Mouse (Mus musculus): ENCODE measurements around the gene Spag6l. TPM values are rescaled to one million over a fixed set of nuclear protein-coding genes. Genes with fewer than 3 reads are reported as not detected.
A peak's percentile ranks its signal among the peaks of the same experiment; 100 is the strongest.

The Spag6l gene
- polyA plus RNA-seq (2014; fragmentation: Nextera tagmentation; extraction: Ambion mirVana), result 0.60 and 0.77 TPM in 2 replicates

- H3K27ac ChIP-seq (ENCODE audit: low read depth, low read length), result no peak within 1 kb of the TSS
- peak within 1 kb of the TSS; percentile 64 for H3K4me2 ChIP-seq (replicated peaks; ENCODE audit: low read depth, low read length)
- no peaks in the 10 kb centered on the region for H3K9me3 ChIP-seq (ENCODE audit: control insufficient read depth, low read length)
- ATAC-seq (ENCODE audit: low FRiP score, low TSS enrichment), result peak; percentile 96
- H3K9ac ChIP-seq (ENCODE audit: low read depth, low read length), result peak within 1 kb of the TSS; percentile 32; the same call in 1 of the 2 replicates
- H3K4me3 ChIP-seq (ENCODE audit: low read length), result peak within 1 kb of the TSS; percentile 29
- no peaks in the 10 kb centered on the region for H3K4me1 ChIP-seq (ENCODE audit: control insufficient read depth, insufficient read depth, low read length)
- H3K36me3 ChIP-seq (ENCODE audit: control insufficient read depth, insufficient read depth, low read length), result no peaks in the 10 kb centered on the region
- 8% methylated on average over 31 of the region's 33 CpGs for WGBS
- H3K27me3 ChIP-seq (ENCODE audit: control insufficient read depth, insufficient read depth, low read length), result no peaks in the 10 kb centered on the region
Measured at GRCm38 (mm10) chr16:16828757-16829615, at the start of gene Spag6l. Gene Spag6l (minus strand): TSS chr16:16829456.

- Histone ChIP-seq H3K27me3 (ENCODE audit: control insufficient read depth, insufficient read depth, low read length) (no peaks in the 10 kb centered on the region), H3K36me3 (ENCODE audit: control insufficient read depth, insufficient read depth, low read length) (peaks cover 84% of the 10 kb centered on the region), H3K4me2 (replicated peaks; ENCODE audit: low read depth, low read length) (no peak overlapping the region), H3K9me3 (ENCODE audit: control insufficient read depth, low read length) (peaks cover 6% of the 10 kb centered on the region), H3K4me3 (ENCODE audit: low read length) (no peak overlapping the region), H3K4me1 (ENCODE audit: control insufficient read depth, insufficient read depth, low read length) (no peaks in the 10 kb centered on the region), H3K27ac (ENCODE audit: low read depth, low read length) (no peak overlapping the region), H3K9ac (ENCODE audit: low read depth, low read length) (no peak overlapping the region)
- 89% methylated on average over 5 of the region's 5 CpGs for WGBS
- no peak for ATAC-seq (ENCODE audit: low FRiP score, low TSS enrichment)
Measured at GRCm38 (mm10) chr16:16879025-16879424, 49.8 kb upstream of the Spag6l start.

GRCm38 (mm10) chr16:16870617-16871331, 41.5 kb upstream of the Spag6l start, which contains the start of the genes Top3b and Vpreb1:
Gene Top3b (plus strand): TSS chr16:16870736.
Gene Vpreb1 (minus strand): TSS chr16:16870843.
- H3K9me3 ChIP-seq (ENCODE audit: control insufficient read depth, low read length), result peaks cover under 1% of the 10 kb centered on the region; the same call in 1 of the 2 replicates
- H3K27ac ChIP-seq (ENCODE audit: low read depth, low read length), result peak within 1 kb of the TSS; percentile 97
- peak within 1 kb of the TSS; percentile 72 for H3K4me2 ChIP-seq (replicated peaks; ENCODE audit: low read depth, low read length)
- peaks cover 6% of the 10 kb centered on the region for H3K36me3 ChIP-seq (ENCODE audit: control insufficient read depth, insufficient read depth, low read length)
- peak within 1 kb of the TSS; percentile 92 for H3K9ac ChIP-seq (ENCODE audit: low read depth, low read length)
- peak; percentile 97 for ATAC-seq (ENCODE audit: low FRiP score, low TSS enrichment)
- no peaks in the 10 kb centered on the region for H3K27me3 ChIP-seq (ENCODE audit: control insufficient read depth, insufficient read depth, low read length)
- WGBS, result 1% methylated on average over 49 of the region's 49 CpGs
- H3K4me3 ChIP-seq (ENCODE audit: low read length), result peak within 1 kb of the TSS; percentile 82
- H3K4me1 ChIP-seq (ENCODE audit: control insufficient read depth, insufficient read depth, low read length), result peaks cover 3% of the 10 kb centered on the region; the same call in 1 of the 2 replicates

GRCm38 (mm10) chr16:16870241-16870616, 41.0 kb upstream of the Spag6l start:
- Histone ChIP-seq H3K9me3 (ENCODE audit: control insufficient read depth, low read length) (no peaks in the 10 kb centered on the region), H3K4me2 (replicated peaks; ENCODE audit: low read depth, low read length) (peak overlapping the region; percentile 72), H3K36me3 (ENCODE audit: control insufficient read depth, insufficient read depth, low read length) (peaks cover 4% of the 10 kb centered on the region; the same call in 1 of the 2 replicates), H3K27me3 (ENCODE audit: control insufficient read depth, insufficient read depth, low read length) (no peaks in the 10 kb centered on the region), H3K27ac (ENCODE audit: low read depth, low read length) (no peak overlapping the region), H3K9ac (ENCODE audit: low read depth, low read length) (no peak overlapping the region), H3K4me3 (ENCODE audit: low read length) (peak overlapping the region; percentile 82), H3K4me1 (ENCODE audit: control insufficient read depth, insufficient read depth, low read length) (peaks cover 3% of the 10 kb centered on the region; the same call in 1 of the 2 replicates)
- ATAC-seq (ENCODE audit: low FRiP score, low TSS enrichment), result peak; percentile 51
- 35% methylated on average over 7 of the region's 7 CpGs for WGBS

- Histone ChIP-seq H3K4me3 (ENCODE audit: low read length) (no peak overlapping the region), H3K9me3 (ENCODE audit: control insufficient read depth, low read length) (no peaks in the 10 kb centered on the region), H3K27me3 (ENCODE audit: control insufficient read depth, insufficient read depth, low read length) (no peaks in the 10 kb centered on the region), H3K9ac (ENCODE audit: low read depth, low read length) (no peak overlapping the region), H3K36me3 (ENCODE audit: control insufficient read depth, insufficient read depth, low read length) (no peaks in the 10 kb centered on the region), H3K27ac (ENCODE audit: low read depth, low read length) (no peak overlapping the region), H3K4me1 (ENCODE audit: control insufficient read depth, insufficient read depth, low read length) (no peaks in the 10 kb centered on the region), H3K4me2 (replicated peaks; ENCODE audit: low read depth, low read length) (no peak overlapping the region)
- no peak for ATAC-seq (ENCODE audit: low FRiP score, low TSS enrichment)
- 36% methylated on average over 5 of the region's 5 CpGs for WGBS
Measured at GRCm38 (mm10) chr16:16865696-16866561, 36.7 kb upstream of the Spag6l start.

- Histone ChIP-seq H3K4me2 (replicated peaks; ENCODE audit: low read depth, low read length) (no peak overlapping the region), H3K27ac (ENCODE audit: low read depth, low read length) (no peak overlapping the region), H3K4me3 (ENCODE audit: low read length) (no peak overlapping the region), H3K9me3 (ENCODE audit: control insufficient read depth, low read length) (no peaks in the 10 kb centered on the region), H3K27me3 (ENCODE audit: control insufficient read depth, insufficient read depth, low read length) (no peaks in the 10 kb centered on the region), H3K36me3 (ENCODE audit: control insufficient read depth, insufficient read depth, low read length) (no peaks in the 10 kb centered on the region), H3K9ac (ENCODE audit: low read depth, low read length) (no peak overlapping the region), H3K4me1 (ENCODE audit: control insufficient read depth, insufficient read depth, low read length) (no peaks in the 10 kb centered on the region)
- no peak for ATAC-seq (ENCODE audit: low FRiP score, low TSS enrichment)
Measured at GRCm38 (mm10) chr16:16865217-16865616, 36.0 kb upstream of the Spag6l start.

- WGBS, result 67% methylated on average over 2 of the region's 2 CpGs
- no peak within 1 kb of the TSS for H3K4me3 ChIP-seq (ENCODE audit: low read length)
Measured at GRCm38 (mm10) chr16:16863978-16864377, 34.7 kb upstream of the Spag6l start, which contains the start of gene Igll1. Gene Igll1 (minus strand): TSS chr16:16863985.

GRCm38 (mm10) chr16:16862288-16862687, 33.0 kb upstream of the Spag6l start:
- Histone ChIP-seq H3K9me3 (ENCODE audit: control insufficient read depth, low read length) (no peaks in the 10 kb centered on the region), H3K36me3 (ENCODE audit: control insufficient read depth, insufficient read depth, low read length) (no peaks in the 10 kb centered on the region), H3K4me3 (ENCODE audit: low read length) (no peak overlapping the region), H3K27ac (ENCODE audit: low read depth, low read length) (no peak overlapping the region), H3K4me1 (ENCODE audit: control insufficient read depth, insufficient read depth, low read length) (no peaks in the 10 kb centered on the region), H3K9ac (ENCODE audit: low read depth, low read length) (no peak overlapping the region), H3K27me3 (ENCODE audit: control insufficient read depth, insufficient read depth, low read length) (no peaks in the 10 kb centered on the region), H3K4me2 (replicated peaks; ENCODE audit: low read depth, low read length) (no peak overlapping the region)
- no peak for ATAC-seq (ENCODE audit: low FRiP score, low TSS enrichment)
- 74% methylated on average over 3 of the region's 3 CpGs for WGBS

More at GRCm38 (mm10) chr16:16863978-16864377, 34.7 kb upstream of the Spag6l start, which contains the start of gene Igll1:
- Histone ChIP-seq H3K9me3 (ENCODE audit: control insufficient read depth, low read length) (no peaks in the 10 kb centered on the region), H3K9ac (ENCODE audit: low read depth, low read length) (no peak within 1 kb of the TSS), H3K27ac (ENCODE audit: low read depth, low read length) (no peak within 1 kb of the TSS), H3K36me3 (ENCODE audit: control insufficient read depth, insufficient read depth, low read length) (no peaks in the 10 kb centered on the region), H3K4me2 (replicated peaks; ENCODE audit: low read depth, low read length) (no peak within 1 kb of the TSS), H3K27me3 (ENCODE audit: control insufficient read depth, insufficient read depth, low read length) (no peaks in the 10 kb centered on the region), H3K4me1 (ENCODE audit: control insufficient read depth, insufficient read depth, low read length) (no peaks in the 10 kb centered on the region)
- ATAC-seq (ENCODE audit: low FRiP score, low TSS enrichment), result no peak

Measured in kidney, embryonic 14.5 days (tissue).